Mouse (Mus musculus) neutrophil, adult 65 days (primary cell): ENCODE measurements around the gene Gm4307. TPM values are rescaled to one million over a fixed set of nuclear protein-coding genes. Genes with fewer than 3 reads are reported as not detected.

Source experiments
- total RNA-seq: library from RNA; stranded (reverse); gene quantifications from 2 replicates; pipeline ENCODE4 v1.2.4, GENCODE M21; 2023

The Gm4307 gene
- not detected in 2 replicates for total RNA-seq

GRCm38 (mm10) chr10:100361038-100361437 is at the start of gene Gm4307:
Gene Gm4307 (plus strand): TSS chr10:100361338.

GRCm38 (mm10) chr10:100335376-100335775 is 25.8 kb upstream of the Gm4307 start, which contains the start of gene Gm4301:
Gene Gm4301 (plus strand): TSS chr10:100335676.

GRCm38 (mm10) chr10:100340536-100340935 is 20.6 kb upstream of the Gm4307 start, which contains the start of gene Gm4302:
Gene Gm4302 (plus strand): TSS chr10:100340836.

GRCm38 (mm10) chr10:100345672-100346071 is 15.5 kb upstream of the Gm4307 start, which contains the start of gene Gm4303:
Gene Gm4303 (plus strand): TSS chr10:100345972.

GRCm38 (mm10) chr10:100350793-100351192 is 10.3 kb upstream of the Gm4307 start, which contains the start of gene Gm4305:
Gene Gm4305 (plus strand): TSS chr10:100351093.

GRCm38 (mm10) chr10:100382460-100382859 is 21.3 kb downstream of the Gm4307 start, which contains the start of gene Gm4312:
Gene Gm4312 (minus strand): TSS chr10:100382560.

Other genes with a start within 250 kb of the Gm4307 start
- gene Gm4301, start 25.7 kb upstream of the Gm4307 start, total RNA-seq, result not detected in 2 replicates
- gene Gm4302, start 20.5 kb upstream of the Gm4307 start, total RNA-seq, result not detected in 2 replicates
- gene Gm4303, start 15.4 kb upstream of the Gm4307 start, total RNA-seq, result not detected in 2 replicates
- not detected in 2 replicates for gene Gm4305, start 10.2 kb upstream of the Gm4307 start, total RNA-seq
- gene Gm4312, start 21.2 kb downstream of the Gm4307 start, total RNA-seq, result not detected in 2 replicates
- gene Tmtc3, start 126.0 kb downstream of the Gm4307 start, total RNA-seq, result 3.3 and 4.1 TPM in 2 replicates
- gene Cep290, start 126.2 kb downstream of the Gm4307 start, total RNA-seq, result 2.4 and 2.8 TPM in 2 replicates
- gene 4930430F08Rik, start 229.1 kb downstream of the Gm4307 start, total RNA-seq, result 1.5 and 1.8 TPM in 2 replicates
- gene 1700017N19Rik, start 229.1 kb downstream of the Gm4307 start, total RNA-seq, result not detected in 2 replicates